Mouse (Mus musculus): ENCODE results near the gene Crk.

Gene Crk

GRCm38 (mm10) chr11:75738477-75738821 lies 59.4 kb downstream of the Crk start:
- no peak for DNase-seq (ENCODE audit: low spot score in 2 of 2)

GRCm38 (mm10) chr11:75740204-75740603 lies 61.1 kb downstream of the Crk start:
- no peak for DNase-seq (ENCODE audit: low spot score in 2 of 2)

- no peak for DNase-seq (ENCODE audit: low spot score in 2 of 2)
Observed at GRCm38 (mm10) chr11:75741615-75742014, 62.6 kb downstream of the Crk start.

- no peak for DNase-seq (ENCODE audit: low spot score in 2 of 2)
Observed at GRCm38 (mm10) chr11:75744761-75745160, 65.7 kb downstream of the Crk start.

- no peak for DNase-seq (ENCODE audit: low spot score in 2 of 2)
Observed at GRCm38 (mm10) chr11:75750537-75750936, 71.5 kb downstream of the Crk start.

GRCm38 (mm10) chr11:75751082-75751481 lies 72.0 kb downstream of the Crk start:
- no peak for DNase-seq (ENCODE audit: low spot score in 2 of 2)

All from frontal cortex, postnatal 25 days (tissue).